Mouse (Mus musculus): ENCODE measurements around the gene Prkacb. TPM values are rescaled to one million over a fixed set of nuclear protein-coding genes. Genes with fewer than 3 reads are reported as not detected.

Prkacb gene
- 13.1 and 18.5 TPM in 2 replicates for polyA plus RNA-seq (2012)

GRCm38 (mm10) chr3:146812901-146813393, at the start of gene Prkacb:
Gene Prkacb (minus strand): TSS chr3:146812990.
- no peak for TF ChIP-seq GATA1 (IDR thresholded peaks at IDR 0.05; ENCODE audit: low read length)

GRCm38 (mm10) chr3:146860308-146860707, 47.5 kb upstream of the Prkacb start:
- no peak for TF ChIP-seq GATA1 (IDR thresholded peaks at IDR 0.05; ENCODE audit: low read length)

DNA sequence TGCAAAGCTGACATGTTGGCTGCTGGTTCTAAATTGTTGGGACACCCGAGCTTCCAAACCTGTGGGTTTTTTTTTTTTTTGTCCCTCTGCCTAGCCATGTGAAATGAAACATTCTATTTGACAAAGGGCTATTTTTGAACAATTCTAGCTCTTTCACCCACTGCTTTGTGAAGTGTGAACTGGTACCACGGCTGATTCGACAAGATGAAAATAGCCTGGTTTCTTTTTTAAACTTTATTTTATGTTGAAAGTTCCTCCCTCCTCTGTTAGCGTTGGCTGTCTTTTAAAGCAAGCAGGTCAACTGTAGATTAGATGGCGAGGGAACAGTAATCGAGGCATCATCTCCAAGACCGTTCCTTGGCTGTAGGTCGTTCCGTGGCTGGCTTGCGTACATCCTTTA, 44.6 kb upstream of the Prkacb start:
- no peak for TF ChIP-seq GATA1 (IDR thresholded peaks at IDR 0.05; ENCODE audit: low read length)

DNA sequence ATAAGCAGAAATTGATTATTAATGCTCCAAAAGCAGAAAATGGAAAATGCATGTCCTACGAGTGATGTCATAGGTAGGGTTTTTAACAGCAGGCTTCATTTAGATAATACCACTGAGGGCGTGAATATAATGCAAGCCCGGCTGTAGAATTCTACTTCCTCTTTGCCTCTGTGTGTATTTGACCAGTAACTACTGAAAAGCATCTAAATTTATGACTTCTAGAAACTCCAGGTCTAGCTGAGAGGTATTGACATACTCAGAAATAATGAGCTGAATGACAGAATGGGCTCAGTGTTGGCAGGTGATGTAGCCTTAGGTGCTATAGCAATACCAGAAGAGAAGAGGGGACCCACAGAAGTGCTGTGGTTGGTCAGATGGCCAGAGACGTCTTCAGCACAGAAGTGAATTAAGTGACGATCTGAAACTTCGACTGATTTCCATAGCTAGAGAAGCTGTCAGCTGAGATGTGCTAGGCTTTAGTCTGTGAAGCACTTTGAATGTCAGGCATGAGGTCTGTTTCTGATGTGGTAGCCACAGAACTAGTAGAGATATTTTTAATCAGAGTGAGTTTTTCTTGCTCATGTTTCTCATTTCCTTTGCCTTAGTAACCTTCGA, 41.8 kb upstream of the Prkacb start:
- no peak for TF ChIP-seq GATA1 (IDR thresholded peaks at IDR 0.05; ENCODE audit: low read length)

GRCm38 (mm10) chr3:146851966-146852891, 39.4 kb upstream of the Prkacb start, which contains the start of gene Ttll7:
Gene Ttll7 (plus strand): TSS chr3:146852367.
- TF ChIP-seq GATA1 (IDR thresholded peaks at IDR 0.05; ENCODE audit: low read length), result no peak

DNA sequence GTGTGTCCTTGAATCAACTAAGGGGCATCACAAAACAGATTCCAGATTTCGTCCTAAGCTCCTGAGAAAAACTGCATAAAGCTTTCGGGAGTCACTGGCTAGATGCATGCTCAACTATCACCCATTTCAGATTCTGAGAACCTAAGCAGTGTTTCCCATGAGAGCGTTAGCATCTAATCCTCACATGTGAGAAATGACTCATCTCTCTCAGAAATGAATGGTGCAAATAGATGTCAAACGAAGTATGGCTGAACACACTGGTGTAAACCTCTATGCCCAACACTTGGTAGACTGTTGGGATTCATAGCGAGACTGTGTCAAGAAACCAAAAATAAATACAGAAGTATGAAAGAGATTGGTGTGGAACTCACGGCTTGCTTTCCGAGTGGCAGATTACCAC, 36.6 kb upstream of the Prkacb start:
- no peak for TF ChIP-seq GATA1 (IDR thresholded peaks at IDR 0.05; ENCODE audit: low read length)

DNA sequence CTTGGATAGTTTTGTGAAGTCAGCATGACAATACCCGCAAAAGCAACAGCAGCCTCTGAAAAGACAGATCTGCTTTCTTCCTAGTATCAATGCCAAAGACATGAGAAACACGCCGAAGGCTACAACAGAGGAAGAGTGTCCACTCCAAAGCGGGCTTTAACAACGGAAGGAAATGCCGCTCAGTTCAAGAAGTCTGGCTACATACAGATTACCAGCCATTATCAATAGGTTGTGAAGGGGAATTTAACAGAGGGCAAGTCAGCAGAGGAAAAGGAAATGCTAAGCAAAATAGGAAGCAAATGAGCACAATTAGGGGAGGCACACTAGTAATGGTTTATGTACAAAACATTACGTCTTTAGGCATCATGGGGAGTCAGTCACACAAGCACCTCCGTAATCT, 35.3 kb upstream of the Prkacb start:
- TF ChIP-seq GATA1 (IDR thresholded peaks at IDR 0.05; ENCODE audit: low read length), result no peak

DNA sequence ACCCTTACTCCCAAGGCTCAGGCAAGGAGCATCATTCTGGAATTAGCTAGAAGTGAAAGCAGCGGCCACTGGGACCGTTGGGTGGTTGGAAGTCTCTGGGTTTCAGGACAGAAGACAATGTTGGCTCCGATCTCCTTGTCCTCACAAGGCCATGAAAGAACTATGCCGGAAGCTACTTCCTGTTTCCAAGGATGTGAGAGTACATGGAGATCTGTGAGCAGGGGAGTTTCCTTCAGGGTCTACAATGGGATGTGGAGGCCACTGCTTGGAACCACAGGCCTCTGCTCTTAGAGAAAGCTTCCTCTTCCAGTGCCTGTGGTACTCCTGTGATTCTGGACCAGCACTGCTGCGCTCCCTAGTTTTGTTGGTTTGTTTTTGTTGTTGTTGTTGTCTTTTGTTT, 33.4 kb upstream of the Prkacb start:
- TF ChIP-seq GATA1 (IDR thresholded peaks at IDR 0.05; ENCODE audit: low read length), result no peak

GRCm38 (mm10) chr3:146843470-146843869, 30.7 kb upstream of the Prkacb start:
- TF ChIP-seq GATA1 (IDR thresholded peaks at IDR 0.05; ENCODE audit: low read length), result no peak

DNA sequence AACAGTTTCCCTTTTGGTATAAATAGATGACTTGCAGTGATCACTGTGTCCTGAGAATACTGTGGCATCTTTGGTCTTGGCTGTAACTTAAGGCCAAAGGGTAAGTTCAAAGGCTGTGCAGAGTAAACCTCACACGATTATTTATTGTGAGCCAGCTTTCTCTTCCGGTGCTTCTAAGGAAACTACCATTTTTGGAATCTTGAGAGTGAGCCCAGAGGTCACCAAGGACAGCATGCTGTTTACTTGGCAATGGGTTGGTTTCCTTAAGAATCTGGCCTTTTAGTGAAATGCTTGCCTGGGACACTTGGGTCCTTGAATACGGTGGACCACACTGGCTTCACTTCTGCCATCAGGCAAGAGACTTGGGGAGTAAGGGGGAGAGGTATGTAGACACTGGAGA, 30.0 kb upstream of the Prkacb start:
- no peak for TF ChIP-seq GATA1 (IDR thresholded peaks at IDR 0.05; ENCODE audit: low read length)

DNA sequence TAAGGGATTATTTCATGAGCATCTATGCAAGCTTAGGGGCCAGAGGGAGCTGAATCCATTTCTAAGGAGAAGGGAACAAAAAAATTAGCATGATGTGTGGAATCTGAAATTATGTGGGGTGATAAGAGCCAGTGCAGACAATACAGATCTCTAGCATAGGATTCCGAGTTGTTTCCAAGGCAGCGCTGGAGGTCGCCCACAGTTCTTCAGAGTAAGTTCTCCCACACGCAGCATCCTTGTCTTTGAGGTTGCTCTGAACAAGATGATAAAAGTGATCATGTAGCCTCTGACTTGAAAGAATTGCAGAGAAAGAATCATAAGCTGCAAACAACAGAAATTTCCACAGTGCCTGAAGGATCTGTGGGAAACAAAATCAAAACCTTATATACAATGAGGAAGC, 7.9 kb upstream of the Prkacb start:
- TF ChIP-seq GATA1 (IDR thresholded peaks at IDR 0.05; ENCODE audit: low read length), result no peak

- TF ChIP-seq GATA1 (IDR thresholded peaks at IDR 0.05; ENCODE audit: low read length), result no peak
Measured at GRCm38 (mm10) chr3:146813624-146814023, 834 bp upstream of the Prkacb start.

DNA sequence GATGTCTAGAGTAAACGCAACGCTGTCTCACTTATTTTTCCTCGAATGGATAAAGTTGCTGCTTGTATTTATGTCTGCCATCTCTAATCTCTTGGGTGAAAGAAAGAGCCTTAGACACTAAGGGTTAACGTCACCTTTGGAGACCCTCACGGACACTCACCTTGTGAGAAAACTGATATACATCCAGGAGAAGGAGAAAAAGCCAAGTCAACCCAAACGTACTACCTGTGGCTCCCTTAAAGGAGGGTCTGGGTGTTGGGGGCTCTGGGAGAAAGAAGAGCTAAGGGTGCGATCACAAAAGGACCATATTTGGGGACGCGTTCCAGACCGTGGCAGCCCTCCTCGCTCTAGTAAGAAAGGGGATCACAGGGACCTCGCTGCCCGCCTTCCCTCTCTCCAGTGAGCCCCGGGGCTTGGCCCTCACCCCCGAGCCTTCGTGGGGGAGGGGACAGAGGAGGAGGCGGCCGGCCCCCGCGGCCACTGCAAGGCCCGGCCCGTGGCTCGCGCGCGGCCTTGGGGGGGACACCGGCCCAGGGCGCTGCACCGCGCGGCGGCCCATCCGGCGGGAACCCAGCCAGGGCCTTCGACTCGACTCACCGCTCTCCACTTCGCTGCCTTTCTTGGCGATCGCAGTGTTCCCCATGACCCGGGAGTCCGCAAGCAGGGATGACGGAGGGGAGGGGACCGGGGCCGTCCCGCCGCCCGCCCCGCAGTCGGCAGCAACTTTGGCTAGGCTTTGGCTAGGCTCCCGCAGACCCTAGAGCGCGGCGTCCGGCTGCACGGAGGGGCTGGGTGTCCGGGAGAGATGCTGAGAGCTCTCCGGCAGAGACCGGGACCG, 530 bp downstream of the Prkacb start:
- no peak for TF ChIP-seq GATA1 (IDR thresholded peaks at IDR 0.05; ENCODE audit: low read length)

DNA sequence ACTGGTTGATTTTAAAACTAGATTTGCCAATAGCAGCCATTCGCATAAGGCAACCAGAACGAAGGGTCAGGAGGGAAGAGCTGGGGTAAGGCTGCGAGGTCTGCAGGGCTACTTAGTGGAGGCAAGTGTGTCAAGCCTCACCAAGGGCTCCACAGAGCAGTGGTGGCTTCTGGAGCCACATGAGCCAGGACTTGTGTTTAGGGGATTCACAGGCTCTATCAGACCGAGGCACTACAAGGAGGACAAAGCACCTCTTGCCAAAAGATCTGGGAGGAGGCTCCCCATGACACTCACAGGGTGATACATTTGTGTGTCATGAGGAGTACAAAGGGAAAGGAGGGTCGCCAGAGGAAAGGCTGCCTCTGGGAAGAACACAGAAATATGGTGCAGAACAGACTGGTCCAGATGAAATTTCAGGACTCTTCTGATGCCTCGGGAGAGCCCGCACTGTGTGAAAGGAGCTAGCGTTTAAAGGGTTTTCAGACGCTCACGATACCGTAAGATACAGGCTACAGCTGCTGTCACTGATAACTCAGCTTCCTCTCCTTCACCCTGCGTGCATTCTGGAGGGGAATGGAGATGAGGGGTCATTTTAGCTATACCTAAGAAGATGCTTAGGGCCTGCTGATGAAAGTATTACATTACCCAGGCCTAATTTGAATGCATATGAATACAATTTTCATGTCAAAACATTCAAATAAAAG, 19.1 kb downstream of the Prkacb start:
- peak; percentile 28 for TF ChIP-seq GATA1 (IDR thresholded peaks at IDR 0.05; ENCODE audit: low read length)

DNA sequence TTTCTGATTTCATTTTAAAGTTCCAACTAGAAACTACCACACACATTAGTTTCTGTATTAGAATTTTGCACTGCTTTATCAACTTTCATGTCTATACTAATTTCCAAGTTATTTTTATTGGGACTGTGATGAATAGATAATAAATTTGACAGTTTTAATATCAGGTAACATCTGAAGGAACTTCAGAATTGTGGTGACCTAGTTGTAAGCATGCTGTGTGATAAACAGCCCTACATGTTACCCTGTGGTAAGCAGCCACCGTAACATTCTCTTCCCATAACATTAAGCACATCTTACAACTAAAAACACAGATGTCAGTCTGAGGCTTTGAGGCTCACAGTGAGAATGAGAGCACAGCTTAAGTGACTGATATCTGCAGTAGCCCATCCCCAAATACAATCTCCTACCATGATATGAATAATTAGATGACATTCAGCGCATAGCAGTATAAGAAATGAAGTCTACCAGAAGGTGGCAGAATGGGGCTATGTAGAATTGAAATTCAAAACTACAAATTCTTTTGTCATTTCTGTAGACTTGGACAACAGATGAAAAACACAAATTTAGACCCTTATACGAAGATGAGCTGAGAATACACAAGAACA, 20.5 kb downstream of the Prkacb start:
- TF ChIP-seq GATA1 (IDR thresholded peaks at IDR 0.05; ENCODE audit: low read length), result no peak

Measured in G1E-ER4 (cell line).